Mouse (Mus musculus) cortical plate, adult 2 months (tissue): ENCODE measurements around the gene Hivep3. TPM values are rescaled to one million over a fixed set of nuclear protein-coding genes. Genes with fewer than 3 reads are reported as not detected.

ENCODE experiments used
- H3K27ac ChIP-seq: fragments of 200-500 bp; 2 replicates; pipeline ENCODE4 v1.5.1; 2012; ENCODE audit warnings: low read length, control low read depth, inconsistent platforms; ENCODE audit not compliant: insufficient read depth
- H3K4me1 ChIP-seq: fragments of 200-500 bp; 2 replicates; pipeline ENCODE4 v1.6.1; 2011; ENCODE audit warnings: low read length; ENCODE audit not compliant: control insufficient read depth, insufficient read depth
- H3K4me3 ChIP-seq: fragments of 200-500 bp; 2 replicates; pipeline ENCODE4 v1.5.1; 2011; ENCODE audit warnings: mild to moderate bottlenecking, low read length, control low read depth; ENCODE audit not compliant: insufficient read depth
- CTCF ChIP-seq: fragments of 200-500 bp; IDR thresholded peaks from 2 replicates; pipeline ENCODE4 v1.5.1; 2011; ENCODE audit warnings: mild to moderate bottlenecking, control low read depth, low read length; ENCODE audit not compliant: insufficient read depth; ENCODE audit errors: extremely low read depth
- POLR2A ChIP-seq: fragments of 200-500 bp; IDR thresholded peaks from 2 replicates; pipeline ENCODE4 v1.6.1; 2011; ENCODE audit warnings: mild to moderate bottlenecking, low read length, control low read depth; ENCODE audit not compliant: insufficient read depth; ENCODE audit errors: extremely low read depth
- polyA plus RNA-seq: library from polyadenylated mRNA; depleted of rRNA; stranded (reverse); fragments of >200 nt; gene quantifications from 2 replicates; pipeline ENCODE4 v1.2.3, GENCODE M21; 2012

The Hivep3 gene
- polyA plus RNA-seq, 1 experiment: 48.9 TPM

DNA sequence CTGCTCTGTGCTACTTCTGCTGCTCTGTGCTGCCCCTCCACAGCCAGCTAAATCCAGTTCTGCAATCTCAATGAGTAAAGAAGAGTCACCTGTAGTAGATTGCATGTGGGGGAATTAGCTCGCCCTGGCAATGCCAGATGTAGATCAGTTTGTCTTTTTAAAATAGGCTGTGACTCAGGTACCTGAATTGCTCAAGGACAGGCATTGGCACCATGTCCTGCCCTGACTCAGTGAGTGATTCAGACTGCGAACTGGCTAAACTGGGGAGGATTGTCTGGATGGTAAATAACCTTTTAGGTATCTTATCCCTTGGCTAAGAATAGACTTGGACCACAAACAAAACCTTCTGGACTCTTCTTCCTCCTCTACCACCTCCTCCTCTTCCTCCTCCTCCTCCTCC, 52.7 kb downstream of the Hivep3 start:
- no peak for TF ChIP-seq CTCF
- TF ChIP-seq POLR2A: no peak
- no peak overlapping the region for H3K4me3 ChIP-seq
- peaks cover 2% of the 10 kb centered on the region; the same call in 1 of the 2 replicates for H3K4me1 ChIP-seq
- no peak overlapping the region for H3K27ac ChIP-seq

DNA sequence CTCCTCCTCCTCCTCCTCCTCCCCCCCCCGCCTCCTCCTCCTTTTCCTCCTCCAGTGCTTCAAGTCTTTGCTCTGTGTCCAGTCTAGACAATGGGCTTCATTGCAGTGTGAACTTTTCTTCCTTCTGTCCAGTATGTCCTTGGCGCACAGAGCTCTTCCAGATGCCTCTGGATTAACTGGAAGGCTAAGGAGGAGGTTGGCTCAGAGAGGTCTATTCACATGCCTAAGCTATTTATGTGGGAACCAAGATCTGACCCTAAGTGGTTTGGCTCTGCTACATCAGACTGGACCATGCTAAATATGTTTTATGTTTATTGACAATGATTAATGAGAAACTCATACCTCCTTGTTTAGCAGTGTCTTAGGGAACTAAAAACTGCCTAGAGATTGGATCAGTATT, 53.1 kb downstream of the Hivep3 start:
- H3K27ac ChIP-seq: no peak overlapping the region
- no peak overlapping the region for H3K4me3 ChIP-seq
- H3K4me1 ChIP-seq: peaks cover 2% of the 10 kb centered on the region; the same call in 1 of the 2 replicates
- TF ChIP-seq CTCF: no peak
- no peak for TF ChIP-seq POLR2A

DNA sequence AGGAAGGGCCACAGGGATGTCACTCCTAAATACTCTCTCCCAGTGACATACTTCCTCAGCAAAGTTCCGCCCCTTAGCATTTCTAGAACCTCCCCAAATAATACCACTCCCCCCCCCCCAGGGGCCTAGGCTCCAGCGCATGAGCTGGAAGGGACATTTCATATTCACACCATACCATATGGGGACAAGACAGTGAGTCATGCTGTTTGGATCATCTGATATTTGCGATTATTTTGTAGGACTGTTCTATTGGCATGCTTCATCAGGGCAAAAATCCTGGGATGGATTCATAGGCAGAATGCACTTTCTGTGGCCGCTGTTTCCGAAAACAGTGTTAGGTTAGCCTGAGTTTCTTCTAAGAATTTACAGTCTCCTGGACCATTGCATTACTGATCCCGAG, 55.2 kb downstream of the Hivep3 start:
- Histone ChIP-seq H3K27ac (no peak overlapping the region), H3K4me3 (no peak overlapping the region), H3K4me1 (peaks cover 2% of the 10 kb centered on the region; the same call in 1 of the 2 replicates)
- no peak for TF ChIP-seq POLR2A
- TF ChIP-seq CTCF: no peak

- no peak overlapping the region for H3K27ac ChIP-seq
- TF ChIP-seq CTCF: no peak
- TF ChIP-seq POLR2A: no peak
Observed at GRCm38 (mm10) chr4:119789495-119790148, 56.0 kb downstream of the Hivep3 start.

DNA sequence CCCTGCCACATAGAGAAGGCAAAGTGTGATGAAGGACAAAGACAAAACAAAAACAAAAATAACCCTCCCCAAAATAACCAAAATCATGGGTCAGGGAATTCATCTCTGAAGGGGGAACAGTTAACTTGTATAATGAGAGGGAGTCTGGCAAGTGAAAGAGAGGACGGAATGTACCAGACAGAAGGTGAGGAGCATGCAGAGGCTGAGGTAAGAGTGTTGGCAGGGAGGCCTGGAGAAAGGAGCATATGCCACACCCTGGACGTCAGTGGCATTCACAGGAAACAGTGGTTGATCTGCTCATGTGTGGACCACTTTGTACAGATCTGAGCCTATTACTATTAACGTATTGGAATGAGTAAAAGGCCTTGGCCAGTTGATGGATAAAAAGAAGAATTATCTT, 65.3 kb downstream of the Hivep3 start:
- no peaks in the 10 kb centered on the region for H3K4me1 ChIP-seq
- TF ChIP-seq POLR2A: no peak
- H3K27ac ChIP-seq: no peak overlapping the region
- H3K4me3 ChIP-seq: no peak overlapping the region

More at GRCm38 (mm10) chr4:119789495-119790148, 56.0 kb downstream of the Hivep3 start:
- no peak overlapping the region for H3K4me3 ChIP-seq
- H3K4me1 ChIP-seq: peaks cover 2% of the 10 kb centered on the region; the same call in 1 of the 2 replicates

- no peak for TF ChIP-seq POLR2A
- no peak for TF ChIP-seq CTCF
- H3K27ac ChIP-seq: no peak overlapping the region
- no peak overlapping the region for H3K4me3 ChIP-seq
- peaks cover 4% of the 10 kb centered on the region; the same call in 1 of the 2 replicates for H3K4me1 ChIP-seq
Observed at GRCm38 (mm10) chr4:119806556-119806955, 73.0 kb downstream of the Hivep3 start.

DNA sequence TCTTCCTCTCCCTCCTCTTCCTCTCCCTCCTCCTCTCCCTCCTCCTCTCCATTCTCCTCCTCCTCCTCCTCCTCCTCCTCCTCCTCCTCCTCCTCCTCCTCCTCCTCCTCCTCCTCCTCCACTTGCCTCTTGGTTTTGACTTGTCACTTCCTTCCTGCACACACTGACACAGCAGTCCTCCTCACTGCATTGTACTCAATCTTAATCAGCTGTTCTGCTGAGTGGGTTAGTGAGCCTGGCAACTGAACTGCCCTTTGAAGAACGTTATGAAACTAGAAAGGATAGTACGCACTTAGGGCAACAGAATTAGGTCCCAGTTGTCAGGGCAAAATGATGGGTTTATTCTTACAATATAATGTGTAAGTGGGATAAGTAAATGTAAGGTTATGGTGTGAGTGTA, 73.8 kb downstream of the Hivep3 start:
- no peak overlapping the region for H3K4me3 ChIP-seq
- H3K27ac ChIP-seq: no peak overlapping the region
- TF ChIP-seq CTCF: no peak
- no peak for TF ChIP-seq POLR2A
- H3K4me1 ChIP-seq: peaks cover 4% of the 10 kb centered on the region; the same call in 1 of the 2 replicates

- H3K27ac ChIP-seq: no peak overlapping the region
- TF ChIP-seq CTCF: peak; percentile 52
- TF ChIP-seq POLR2A: no peak
- H3K4me3 ChIP-seq: no peak overlapping the region
Observed at GRCm38 (mm10) chr4:119809245-119809644, 75.7 kb downstream of the Hivep3 start.

DNA sequence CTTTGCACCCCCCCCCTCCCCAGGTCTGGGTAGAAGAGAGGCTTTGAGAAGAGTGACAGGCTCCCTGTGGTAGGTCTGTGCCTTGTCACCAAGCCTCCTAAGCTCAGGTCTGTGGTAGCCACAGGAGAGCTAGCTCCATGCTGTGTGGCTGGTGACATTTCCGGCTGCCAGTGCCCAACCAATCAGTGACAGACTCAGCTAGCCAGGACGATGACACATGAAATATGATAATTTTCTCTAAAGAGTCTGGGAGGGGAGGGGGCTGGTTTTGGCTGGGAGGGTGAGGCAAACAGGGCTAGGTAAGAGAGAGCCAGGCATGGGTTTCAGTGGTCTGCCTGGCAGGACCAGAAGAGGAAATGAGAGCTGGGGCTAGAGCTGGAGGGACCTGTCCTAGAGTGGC, 79.2 kb downstream of the Hivep3 start:
- TF ChIP-seq POLR2A (peak; percentile 49; the same call in 1 of the 2 replicates), CTCF (no peak)
- Histone ChIP-seq H3K4me1 (peaks cover 12% of the 10 kb centered on the region; the same call in 1 of the 2 replicates), H3K4me3 (no peak overlapping the region), H3K27ac (no peak overlapping the region)

More at GRCm38 (mm10) chr4:119809245-119809644, 75.7 kb downstream of the Hivep3 start:
- peaks cover 8% of the 10 kb centered on the region; the same call in 1 of the 2 replicates for H3K4me1 ChIP-seq

DNA sequence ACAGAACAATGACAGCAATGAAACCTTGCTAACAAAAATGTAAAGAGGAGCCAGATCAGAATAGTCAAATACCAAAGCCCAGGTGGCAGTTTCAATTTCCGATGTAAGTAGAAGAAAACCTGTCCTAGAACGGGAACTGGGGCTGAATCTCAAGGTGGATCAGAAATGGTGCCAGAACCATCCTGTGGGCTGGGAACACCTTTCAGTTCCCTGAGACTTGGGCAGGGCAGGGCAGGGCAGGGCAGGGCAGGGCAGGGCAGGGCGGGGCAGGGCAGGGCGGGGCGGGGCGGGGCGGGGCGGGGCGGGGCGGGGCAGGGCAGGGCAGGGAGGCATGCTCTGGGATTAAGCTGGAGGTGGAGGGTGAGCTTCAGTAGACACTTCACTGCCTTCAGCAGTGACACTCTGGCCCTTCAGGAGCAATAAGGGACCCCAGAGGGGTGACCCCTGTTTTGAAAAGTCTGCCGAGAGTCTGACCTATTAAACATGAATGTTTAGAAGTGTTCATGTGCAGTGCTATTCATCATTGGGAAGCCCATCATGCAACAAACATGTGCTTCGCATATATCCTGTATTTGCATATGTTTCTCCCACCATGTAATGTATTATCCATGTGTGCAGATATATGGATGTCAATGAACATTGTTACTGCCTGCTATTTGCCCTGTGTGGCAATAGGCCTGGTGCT, 80.1 kb downstream of the Hivep3 start:
- Histone ChIP-seq H3K27ac (no peak overlapping the region), H3K4me1 (peaks cover 12% of the 10 kb centered on the region; the same call in 1 of the 2 replicates), H3K4me3 (peak overlapping the region; percentile 82)
- TF ChIP-seq POLR2A (no peak), CTCF (no peak)
